Mouse (Mus musculus) c-Kit-positive CD71-positive TER-119-negative erythroid progenitor cells, embryonic 14.5 days (primary cell): ENCODE data around the gene Nop2.
"Not testable (repeated sequence)": the region's sequence is repeated elsewhere in the genome, so short reads cannot be mapped to it uniquely, and the experiment has no call there.

Source experiments
- DNase-seq: peaks from one replicate; pipeline ENCODE4 v3.0.0-alpha.2; 2013; ENCODE audit warnings: low read depth

Gene Nop2

DNA sequence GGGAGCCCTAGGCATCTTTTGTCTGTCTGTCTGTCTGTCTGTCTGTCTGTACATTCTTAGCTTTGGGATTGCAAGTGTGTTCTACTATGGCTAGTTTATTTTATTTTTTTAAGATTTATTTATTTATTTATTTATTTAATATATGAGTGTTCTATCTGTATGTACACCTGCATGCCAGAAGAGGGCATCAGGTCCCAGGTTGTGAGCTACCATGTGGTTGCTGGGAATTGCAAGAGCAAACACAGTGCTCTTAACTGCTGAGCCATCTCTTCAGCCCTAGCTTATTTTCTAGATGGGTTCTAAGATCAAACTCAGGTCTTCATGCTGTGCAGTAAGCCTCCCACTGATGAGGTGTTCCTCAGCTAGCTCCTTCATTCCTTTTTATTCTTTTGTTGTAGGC is 22.8 kb downstream of the Nop2 start:
- no peak for DNase-seq

GRCm38 (mm10) chr6:125155262-125155661 is 23.6 kb downstream of the Nop2 start:
- DNase-seq: no peak

DNA sequence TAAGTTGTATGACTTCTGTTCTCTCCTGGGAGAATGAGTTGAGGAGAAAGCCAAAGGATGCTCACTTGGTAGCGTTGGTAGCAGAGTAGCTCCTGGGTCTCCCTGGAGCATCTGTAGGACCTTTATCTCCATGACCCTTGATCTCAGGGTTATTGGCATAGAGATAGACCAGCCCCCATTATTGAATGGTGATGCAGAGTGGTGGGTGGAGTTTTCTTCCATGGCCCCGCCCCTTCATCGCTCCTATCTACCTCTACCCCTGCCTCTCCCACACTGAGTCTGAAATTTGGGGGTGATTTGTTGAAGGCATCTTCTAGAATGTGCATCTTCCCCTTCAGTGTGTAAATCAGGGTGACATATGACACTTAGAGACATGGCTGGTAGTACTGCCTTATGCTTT is 24.8 kb downstream of the Nop2 start:
- no peak for DNase-seq

DNA sequence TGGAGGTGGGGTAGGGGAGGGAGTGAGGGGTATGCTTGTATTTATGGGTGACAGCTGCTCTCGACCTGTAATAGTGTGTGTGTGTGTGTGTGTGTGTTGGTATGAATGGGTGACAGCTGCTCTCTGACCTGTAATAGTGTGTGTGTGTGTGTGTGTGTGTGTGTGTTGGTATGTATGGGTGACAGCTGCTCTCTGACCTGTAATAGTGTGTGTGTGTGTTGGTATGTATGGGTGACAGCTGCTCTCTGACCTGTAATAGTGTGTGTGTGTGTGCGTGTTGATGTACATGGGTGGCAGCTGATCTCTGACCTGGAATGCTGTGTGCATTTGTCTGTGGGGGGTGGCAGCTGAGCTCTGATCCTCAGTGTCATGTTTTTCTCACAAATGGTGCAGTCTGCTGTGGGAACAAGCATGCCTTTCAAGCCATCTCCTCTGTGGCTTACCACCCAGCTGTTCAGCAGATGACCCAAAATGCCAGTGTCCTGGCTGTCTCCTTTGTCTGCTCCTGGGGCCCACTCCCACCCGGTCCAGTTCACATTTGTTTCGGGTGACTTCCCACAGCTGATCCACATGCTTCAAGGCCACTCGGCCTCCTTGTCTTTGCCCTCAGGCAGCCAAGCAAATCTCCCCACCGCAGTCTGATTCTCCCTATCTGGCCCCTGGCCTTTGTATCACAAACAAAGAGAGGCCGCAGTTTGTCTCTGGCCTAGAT is 25.4 kb downstream of the Nop2 start:
- no peak for DNase-seq

- DNase-seq: no peak
Measured at GRCm38 (mm10) chr6:125158944-125159492, 27.3 kb downstream of the Nop2 start.

DNA sequence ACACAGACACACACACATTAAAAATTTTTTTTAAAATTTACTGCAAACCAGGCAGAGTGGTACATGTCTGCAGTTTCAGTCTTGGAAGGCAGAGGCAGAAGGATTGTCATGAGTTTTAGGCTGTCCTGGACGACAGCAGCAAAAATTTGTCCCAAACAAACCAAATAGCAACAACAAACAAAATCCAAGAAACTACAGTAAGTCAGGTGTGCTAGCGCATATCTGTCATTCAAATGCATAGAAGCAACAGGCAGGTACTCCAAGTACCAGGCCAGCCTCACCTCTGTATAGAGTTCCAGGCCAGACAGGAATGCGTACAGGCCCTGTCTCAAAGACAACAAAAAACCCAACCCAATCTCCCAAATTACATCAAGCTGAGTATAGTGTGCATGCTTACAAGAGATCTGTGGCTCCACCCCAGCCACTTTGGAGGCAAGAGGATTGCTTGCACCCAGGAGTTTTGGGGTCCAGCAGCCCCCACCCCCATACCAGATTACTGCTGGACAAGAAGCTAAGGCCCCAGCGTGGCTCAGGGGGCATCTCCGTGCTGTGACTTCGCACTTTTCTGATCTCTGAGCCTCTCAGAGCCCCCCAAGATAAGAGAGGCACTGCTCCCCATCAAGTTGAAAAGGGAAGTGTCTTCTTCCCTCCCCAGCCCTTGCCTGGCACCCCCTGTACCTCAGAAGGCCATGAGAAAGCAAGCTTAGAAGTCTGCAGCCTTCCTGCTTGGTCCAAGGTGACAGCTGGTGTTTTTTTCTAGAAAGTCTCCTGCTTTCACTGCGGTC is 28.3 kb downstream of the Nop2 start:
- DNase-seq: no peak

GRCm38 (mm10) chr6:125160558-125160853 is 28.8 kb downstream of the Nop2 start:
- DNase-seq: no peak

DNA sequence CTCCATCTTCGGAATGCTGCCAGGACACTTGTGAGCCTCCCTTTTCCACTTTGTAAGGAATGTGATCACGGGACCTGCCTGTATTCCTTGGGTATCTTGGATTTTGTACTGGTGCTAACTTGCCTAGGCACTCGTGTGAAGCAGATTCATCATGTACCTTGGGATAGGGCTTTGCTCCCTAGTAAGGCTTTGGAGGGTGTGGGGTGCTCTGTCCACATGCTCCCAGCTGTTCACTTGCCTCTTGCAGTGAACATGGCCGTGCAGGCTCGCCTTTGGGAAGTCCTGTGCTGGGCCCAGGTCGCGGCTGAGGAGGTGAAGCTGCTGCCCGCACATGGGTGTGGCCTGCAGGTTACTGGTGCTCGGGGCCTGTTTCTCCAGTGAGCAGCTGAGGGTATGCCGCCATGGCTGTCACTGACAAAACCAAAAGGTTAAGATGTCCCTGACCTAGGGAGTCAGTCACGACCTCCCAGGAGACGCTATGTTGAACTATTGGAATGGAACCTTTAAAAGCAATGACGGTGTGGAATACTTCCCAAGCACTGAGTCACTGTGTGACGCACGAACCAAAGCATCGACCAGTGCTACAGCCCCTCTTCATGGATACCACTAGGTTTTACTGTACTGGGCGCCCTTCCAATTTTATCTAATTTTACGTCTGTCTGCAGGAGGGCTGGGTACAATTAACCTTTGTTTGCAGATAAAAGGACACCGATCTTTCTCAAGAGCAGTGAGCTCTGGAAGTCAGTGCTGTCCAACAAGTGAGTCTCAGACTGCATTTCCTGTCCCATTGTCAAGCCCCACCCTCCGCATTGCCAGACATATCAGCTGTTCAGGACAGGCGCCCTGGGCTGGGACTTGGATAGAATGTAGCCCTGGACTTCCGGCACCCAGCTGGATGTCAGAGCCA is 29.4 kb downstream of the Nop2 start:
- no peak for DNase-seq

DNA sequence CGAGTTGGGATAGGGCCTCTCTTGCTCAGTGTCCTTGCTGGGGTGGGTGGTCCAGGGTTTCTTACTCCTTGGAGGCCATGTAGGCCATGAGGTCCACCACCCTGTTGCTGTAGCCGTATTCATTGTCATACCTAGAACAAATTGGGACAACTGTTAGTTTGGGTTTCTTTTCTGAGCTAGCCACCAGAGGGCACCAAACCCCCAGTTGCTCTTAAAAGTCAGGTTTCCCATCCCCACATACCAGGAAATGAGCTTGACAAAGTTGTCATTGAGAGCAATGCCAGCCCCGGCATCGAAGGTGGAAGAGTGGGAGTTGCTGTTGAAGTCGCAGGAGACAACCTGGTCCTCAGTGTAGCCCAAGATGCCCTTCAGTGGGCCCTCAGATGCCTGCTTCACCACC is 30.3 kb downstream of the Nop2 start:
- DNase-seq: peak; percentile 72

DNA sequence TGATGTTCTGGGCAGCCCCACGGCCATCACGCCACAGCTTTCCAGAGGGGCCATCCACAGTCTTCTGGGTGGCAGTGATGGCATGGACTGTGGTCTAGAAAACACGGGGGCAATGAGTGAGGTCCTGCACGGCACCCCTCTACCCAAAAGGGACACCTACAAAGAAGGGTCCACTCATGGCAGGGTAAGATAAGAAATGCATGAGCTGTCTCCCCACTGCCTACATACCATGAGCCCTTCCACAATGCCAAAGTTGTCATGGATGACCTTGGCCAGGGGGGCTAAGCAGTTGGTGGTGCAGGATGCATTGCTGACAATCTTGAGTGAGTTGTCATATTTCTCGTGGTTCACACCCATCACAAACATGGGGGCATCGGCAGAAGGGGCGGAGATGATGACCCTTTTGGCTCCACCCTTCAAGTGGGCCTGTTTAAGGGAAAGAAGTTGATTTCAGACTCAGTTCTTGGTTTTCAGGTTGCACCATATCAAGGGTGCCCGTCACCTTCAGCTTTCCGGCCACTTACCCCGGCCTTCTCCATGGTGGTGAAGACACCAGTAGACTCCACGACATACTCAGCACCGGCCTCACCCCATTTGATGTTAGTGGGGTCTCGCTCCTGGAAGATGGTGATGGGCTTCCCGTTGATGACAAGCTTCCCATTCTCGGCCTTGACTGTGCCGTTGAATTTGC is 31.1 kb downstream of the Nop2 start:
- DNase-seq: not testable (repeated sequence)

GRCm38 (mm10) chr6:125163801-125164657 is 32.3 kb downstream of the Nop2 start:
- DNase-seq: no peak

DNA sequence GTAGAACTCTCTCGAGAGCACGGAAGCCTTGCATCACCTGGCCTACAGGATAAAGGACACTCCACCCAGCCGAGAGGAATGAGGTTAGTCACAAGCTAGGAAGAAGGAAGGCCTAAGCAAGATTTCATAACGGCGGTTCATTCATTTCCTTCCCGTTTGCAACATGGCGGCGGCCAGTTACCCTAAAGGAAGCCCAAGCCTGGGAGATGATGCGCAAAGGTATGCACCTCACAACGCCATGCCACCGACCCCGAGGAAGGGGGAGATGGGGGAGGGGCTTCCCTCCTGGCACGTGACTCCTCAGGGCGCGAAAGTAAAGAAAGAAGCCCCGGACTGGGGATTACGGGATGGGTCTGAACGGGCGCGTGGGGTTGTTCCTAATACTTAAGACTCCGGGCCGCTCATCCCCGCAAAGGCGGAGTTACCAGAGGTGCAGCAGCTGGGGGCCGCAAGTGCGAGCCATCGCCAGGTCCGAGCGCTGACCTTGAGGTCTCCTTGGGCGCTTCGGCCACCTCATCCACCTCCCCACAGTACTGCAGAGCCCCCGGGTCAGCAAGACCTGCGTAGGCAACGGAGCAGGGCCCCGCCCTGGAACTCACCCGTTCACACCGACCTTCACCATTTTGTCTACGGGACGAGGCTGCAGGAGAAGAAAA is 33.1 kb downstream of the Nop2 start:
- no peak for DNase-seq

DNA sequence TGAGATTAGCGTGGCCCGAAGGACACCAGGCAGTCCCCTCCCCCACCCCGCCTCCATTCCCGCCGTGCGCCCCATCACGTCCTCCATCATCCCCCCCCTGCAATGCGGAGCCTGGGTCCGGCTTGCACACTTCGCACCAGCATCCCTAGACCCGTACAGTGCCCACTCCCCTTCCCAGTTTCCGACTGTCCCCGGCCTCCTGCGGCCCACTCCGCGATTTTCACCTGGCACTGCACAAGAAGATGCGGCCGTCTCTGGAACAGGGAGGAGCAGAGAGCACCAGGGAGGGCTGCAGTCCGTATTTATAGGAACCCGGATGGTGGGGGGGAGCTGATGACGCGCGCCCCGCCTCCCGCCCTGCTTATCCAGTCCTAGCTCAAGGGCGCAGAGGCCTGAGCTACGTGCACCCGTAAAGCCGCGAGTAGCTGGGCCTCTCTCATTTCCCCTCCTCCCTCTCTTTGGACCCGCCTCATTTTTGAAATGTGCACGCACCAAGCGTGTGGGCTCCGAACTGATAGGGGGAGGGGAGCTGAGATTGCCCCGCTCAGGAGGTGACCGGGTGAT is 33.7 kb downstream of the Nop2 start:
- DNase-seq: peak; percentile 93

DNA sequence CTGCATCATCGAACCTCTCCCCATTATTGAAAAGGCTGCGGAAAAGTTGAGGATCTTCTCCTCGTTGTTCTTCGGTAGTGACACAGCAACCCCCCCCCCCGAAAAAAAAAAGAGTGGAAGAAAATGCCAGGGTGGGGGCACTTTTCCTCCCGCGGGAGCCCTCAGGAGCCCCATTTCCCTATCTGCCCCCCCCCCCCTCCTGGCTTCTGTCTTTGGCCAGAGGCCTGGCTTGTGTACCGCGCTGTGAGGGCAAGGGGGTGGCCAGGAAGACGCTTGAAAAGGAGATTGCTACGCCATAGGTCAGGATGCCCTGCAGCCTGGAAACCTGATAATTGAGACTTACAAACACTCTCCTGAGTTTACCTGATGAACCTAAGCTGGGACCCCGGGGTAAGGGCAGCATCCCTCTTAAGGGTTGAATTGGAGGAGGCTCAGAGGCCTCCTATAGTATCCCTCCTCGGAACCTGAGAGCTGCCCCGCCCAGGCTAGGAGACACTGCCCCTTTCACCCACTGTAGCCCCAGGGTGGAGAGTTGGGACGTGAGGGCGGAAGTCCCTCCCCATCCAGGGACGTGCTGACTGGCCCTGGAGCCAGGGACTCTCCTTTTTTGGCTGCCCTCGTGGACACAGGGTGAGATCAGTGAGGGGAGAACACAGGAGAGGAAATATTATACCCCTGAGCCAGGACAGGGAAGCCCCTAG is 34.5 kb downstream of the Nop2 start, which contains the start of gene Gapdh:
TSS of gene Gapdh (minus strand) at position 417 of the 701 bp plus-strand sequence.
- no peak for DNase-seq

- DNase-seq: no peak
Measured at GRCm38 (mm10) chr6:125166861-125167650, 35.3 kb downstream of the Nop2 start.

- DNase-seq: no peak
Measured at GRCm38 (mm10) chr6:125168086-125168485, 36.4 kb downstream of the Nop2 start.

GRCm38 (mm10) chr6:125170194-125170593 is 38.5 kb downstream of the Nop2 start:
- DNase-seq: no peak

- no peak for DNase-seq
Measured at GRCm38 (mm10) chr6:125172474-125172873, 40.8 kb downstream of the Nop2 start.
